Mouse (Mus musculus): ENCODE results near the gene Wsb2. TPM values are rescaled to one million over a fixed set of nuclear protein-coding genes. Genes with fewer than 3 reads are reported as not detected.
"Not testable (repeated sequence)": the region's sequence is repeated elsewhere in the genome, so short reads cannot be mapped to it uniquely, and the experiment has no call there.

Gene Wsb2
- polyA plus RNA-seq, 1 experiment from 2014 or later: 40.0 TPM

- no peak for ATAC-seq (ENCODE audit: insufficient number of reproducible peaks, insufficient read depth, low FRiP score, low read depth)
- H3K27ac ChIP-seq (ENCODE audit: low read length): no peak overlapping the region
- no peak overlapping the region for H3K4me2 ChIP-seq (replicated peaks; ENCODE audit: low read depth, low read length)
- no peaks in the 10 kb centered on the region for H3K9me3 ChIP-seq (ENCODE audit: control insufficient read depth, low read depth, low read length)
- 82% methylated on average over 8 of the region's 8 CpGs for WGBS
- H3K36me3 ChIP-seq (ENCODE audit: control insufficient read depth, insufficient read depth, low read length): no peaks in the 10 kb centered on the region
- H3K27me3 ChIP-seq (ENCODE audit: control insufficient read depth, insufficient read depth, low read length): no peaks in the 10 kb centered on the region
- no peak overlapping the region for H3K9ac ChIP-seq (replicated peaks; ENCODE audit: low read depth, low read length)
- no peaks in the 10 kb centered on the region for H3K4me1 ChIP-seq (ENCODE audit: control insufficient read depth, insufficient read depth, low read length)
- H3K4me3 ChIP-seq (ENCODE audit: low read depth, low read length): no peak overlapping the region
Observed at GRCm38 (mm10) chr5:117403609-117404008, 46.5 kb downstream of the Wsb2 start.

GRCm38 (mm10) chr5:117404671-117405070 lies 47.6 kb downstream of the Wsb2 start:
- not testable (repeated sequence) for H3K27ac ChIP-seq (ENCODE audit: low read length); ATAC-seq (ENCODE audit: insufficient number of reproducible peaks, insufficient read depth, low FRiP score, low read depth); H3K9ac ChIP-seq (replicated peaks; ENCODE audit: low read depth, low read length); H3K36me3 ChIP-seq (ENCODE audit: control insufficient read depth, insufficient read depth, low read length); H3K4me2 ChIP-seq (replicated peaks; ENCODE audit: low read depth, low read length); H3K4me1 ChIP-seq (ENCODE audit: control insufficient read depth, insufficient read depth, low read length); H3K4me3 ChIP-seq (ENCODE audit: low read depth, low read length); H3K9me3 ChIP-seq (ENCODE audit: control insufficient read depth, low read depth, low read length); H3K27me3 ChIP-seq (ENCODE audit: control insufficient read depth, insufficient read depth, low read length)
- WGBS: 82% methylated on average over 2 of the region's 2 CpGs

- Histone ChIP-seq H3K27ac (ENCODE audit: low read length) (no peak overlapping the region), H3K4me1 (ENCODE audit: control insufficient read depth, insufficient read depth, low read length) (no peaks in the 10 kb centered on the region), H3K27me3 (ENCODE audit: control insufficient read depth, insufficient read depth, low read length) (peaks cover 7% of the 10 kb centered on the region; the same call in 1 of the 2 replicates), H3K4me3 (ENCODE audit: low read depth, low read length) (no peak overlapping the region), H3K36me3 (ENCODE audit: control insufficient read depth, insufficient read depth, low read length) (no peaks in the 10 kb centered on the region), H3K9ac (replicated peaks; ENCODE audit: low read depth, low read length) (no peak overlapping the region), H3K4me2 (replicated peaks; ENCODE audit: low read depth, low read length) (no peak overlapping the region), H3K9me3 (ENCODE audit: control insufficient read depth, low read depth, low read length) (no peaks in the 10 kb centered on the region)
- 62% methylated on average over 4 of the region's 4 CpGs for WGBS
- no peak for ATAC-seq (ENCODE audit: insufficient number of reproducible peaks, insufficient read depth, low FRiP score, low read depth)
Observed at GRCm38 (mm10) chr5:117408216-117408615, 51.1 kb downstream of the Wsb2 start.

GRCm38 (mm10) chr5:117409369-117409768 lies 52.3 kb downstream of the Wsb2 start:
- Histone ChIP-seq H3K27ac (ENCODE audit: low read length) (no peak overlapping the region), H3K4me1 (ENCODE audit: control insufficient read depth, insufficient read depth, low read length) (no peaks in the 10 kb centered on the region), H3K4me2 (replicated peaks; ENCODE audit: low read depth, low read length) (no peak overlapping the region), H3K27me3 (ENCODE audit: control insufficient read depth, insufficient read depth, low read length) (peaks cover 16% of the 10 kb centered on the region), H3K36me3 (ENCODE audit: control insufficient read depth, insufficient read depth, low read length) (no peaks in the 10 kb centered on the region), H3K4me3 (ENCODE audit: low read depth, low read length) (no peak overlapping the region), H3K9me3 (ENCODE audit: control insufficient read depth, low read depth, low read length) (no peaks in the 10 kb centered on the region), H3K9ac (replicated peaks; ENCODE audit: low read depth, low read length) (no peak overlapping the region)
- no peak for ATAC-seq (ENCODE audit: insufficient number of reproducible peaks, insufficient read depth, low FRiP score, low read depth)
- WGBS: 62% methylated on average over 6 of the region's 6 CpGs

- under 1% methylated on average over 83 of the region's 89 CpGs for WGBS
- peak within 1 kb of the TSS; percentile 54 for H3K4me3 ChIP-seq (ENCODE audit: low read depth, low read length)
- 0 out of 2 replicates have a peak, but pooled peaks cover 2% of the 10 kb centered on the region for H3K4me1 ChIP-seq (ENCODE audit: control insufficient read depth, insufficient read depth, low read length)
- H3K9ac ChIP-seq (replicated peaks; ENCODE audit: low read depth, low read length): peak within 1 kb of the TSS; percentile 30; the same call in 1 of the 2 replicates
- H3K36me3 ChIP-seq (ENCODE audit: control insufficient read depth, insufficient read depth, low read length): no peaks in the 10 kb centered on the region
- H3K27me3 ChIP-seq (ENCODE audit: control insufficient read depth, insufficient read depth, low read length): peaks cover 19% of the 10 kb centered on the region
- ATAC-seq (ENCODE audit: insufficient number of reproducible peaks, insufficient read depth, low FRiP score, low read depth): peak; percentile 92
- peak within 1 kb of the TSS; percentile 92 for H3K4me2 ChIP-seq (replicated peaks; ENCODE audit: low read depth, low read length)
- H3K27ac ChIP-seq (ENCODE audit: low read length): no peak within 1 kb of the TSS
- no peaks in the 10 kb centered on the region for H3K9me3 ChIP-seq (ENCODE audit: control insufficient read depth, low read depth, low read length)
Observed at GRCm38 (mm10) chr5:117413507-117414501, 56.7 kb downstream of the Wsb2 start, which contains the start of gene Ksr2. TSS of gene Ksr2 (plus strand) at chr5:117414000.

GRCm38 (mm10) chr5:117414611-117415010 lies 57.5 kb downstream of the Wsb2 start:
- Histone ChIP-seq H3K27me3 (ENCODE audit: control insufficient read depth, insufficient read depth, low read length) (peaks cover 19% of the 10 kb centered on the region), H3K27ac (ENCODE audit: low read length) (no peak overlapping the region), H3K4me3 (ENCODE audit: low read depth, low read length) (peak overlapping the region; percentile 54; the same call in 1 of the 2 replicates), H3K4me2 (replicated peaks; ENCODE audit: low read depth, low read length) (peak overlapping the region; percentile 92), H3K36me3 (ENCODE audit: control insufficient read depth, insufficient read depth, low read length) (no peaks in the 10 kb centered on the region), H3K4me1 (ENCODE audit: control insufficient read depth, insufficient read depth, low read length) (0 out of 2 replicates have a peak, but pooled peaks cover 2% of the 10 kb centered on the region), H3K9me3 (ENCODE audit: control insufficient read depth, low read depth, low read length) (no peaks in the 10 kb centered on the region), H3K9ac (replicated peaks; ENCODE audit: low read depth, low read length) (0 out of 2 replicates have a peak overlapping the region, but pooled peaks have one; percentile 18)
- 7% methylated on average over 10 of the region's 10 CpGs for WGBS
- no peak for ATAC-seq (ENCODE audit: insufficient number of reproducible peaks, insufficient read depth, low FRiP score, low read depth)

- Histone ChIP-seq H3K27ac (ENCODE audit: low read length) (no peak overlapping the region), H3K9me3 (ENCODE audit: control insufficient read depth, low read depth, low read length) (no peaks in the 10 kb centered on the region), H3K4me2 (replicated peaks; ENCODE audit: low read depth, low read length) (peak overlapping the region; percentile 10; the same call in 1 of the 2 replicates), H3K4me1 (ENCODE audit: control insufficient read depth, insufficient read depth, low read length) (0 out of 2 replicates have a peak, but pooled peaks cover 2% of the 10 kb centered on the region), H3K27me3 (ENCODE audit: control insufficient read depth, insufficient read depth, low read length) (peaks cover 19% of the 10 kb centered on the region), H3K9ac (replicated peaks; ENCODE audit: low read depth, low read length) (no peak overlapping the region), H3K4me3 (ENCODE audit: low read depth, low read length) (no peak overlapping the region), H3K36me3 (ENCODE audit: control insufficient read depth, insufficient read depth, low read length) (no peaks in the 10 kb centered on the region)
- WGBS: 31% methylated on average over 19 of the region's 19 CpGs
- no peak for ATAC-seq (ENCODE audit: insufficient number of reproducible peaks, insufficient read depth, low FRiP score, low read depth)
Observed at GRCm38 (mm10) chr5:117415011-117415912, 58.2 kb downstream of the Wsb2 start.

- no peaks in the 10 kb centered on the region for H3K36me3 ChIP-seq (ENCODE audit: control insufficient read depth, insufficient read depth, low read length)
- 79% methylated on average over 2 of the region's 2 CpGs for WGBS
Observed at GRCm38 (mm10) chr5:117417442-117417841, 60.3 kb downstream of the Wsb2 start.

More at GRCm38 (mm10) chr5:117417442-117417841, 60.3 kb downstream of the Wsb2 start:
- no peak for ATAC-seq (ENCODE audit: insufficient number of reproducible peaks, insufficient read depth, low FRiP score, low read depth)
- Histone ChIP-seq H3K4me1 (ENCODE audit: control insufficient read depth, insufficient read depth, low read length) (0 out of 2 replicates have a peak, but pooled peaks cover 2% of the 10 kb centered on the region), H3K9ac (replicated peaks; ENCODE audit: low read depth, low read length) (no peak overlapping the region), H3K9me3 (ENCODE audit: control insufficient read depth, low read depth, low read length) (no peaks in the 10 kb centered on the region), H3K27me3 (ENCODE audit: control insufficient read depth, insufficient read depth, low read length) (peaks cover 17% of the 10 kb centered on the region), H3K4me3 (ENCODE audit: low read depth, low read length) (no peak overlapping the region), H3K27ac (ENCODE audit: low read length) (no peak overlapping the region), H3K4me2 (replicated peaks; ENCODE audit: low read depth, low read length) (no peak overlapping the region)
